Mouse (Mus musculus) layer of hippocampus, postnatal 36 days (tissue): ENCODE measurements around the gene Tenm3. TPM values are rescaled to one million over a fixed set of nuclear protein-coding genes. Genes with fewer than 3 reads are reported as not detected.

ENCODE experiments used
- DNase-seq, 2 experiments: peaks; one replicate each; pipeline ENCODE4 v3.0.0; 2022
- total RNA-seq, 2 experiments: library from RNA; stranded (reverse); gene quantifications; 2 replicates each; pipeline ENCODE4 v1.2.3; 2021

The Tenm3 gene
- total RNA-seq, 2 experiments from 2014 or later, result 75.0 to 76.7 TPM

- DNase-seq, result no peak
Measured at GRCm38 (mm10) chr8:48655381-48656043, 188.2 kb downstream of the Tenm3 start.

DNA sequence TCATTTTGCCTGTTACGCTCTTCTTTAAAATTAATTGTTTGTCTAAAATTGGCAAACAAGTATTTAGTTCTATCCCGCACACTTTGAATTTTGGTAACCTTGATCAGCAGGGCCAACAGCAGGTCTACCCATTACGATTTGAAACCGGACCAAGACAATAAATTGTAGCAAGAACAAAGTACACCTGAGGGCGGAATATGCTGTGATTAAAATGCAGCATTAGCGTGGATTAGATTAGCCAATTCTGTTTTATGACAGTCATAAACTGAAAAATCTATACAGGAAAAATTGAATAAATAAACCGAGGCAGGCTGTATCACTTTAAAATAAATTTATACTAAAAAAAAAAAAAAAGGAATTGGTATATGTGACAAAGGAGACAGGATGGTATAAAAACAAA, 193.9 kb downstream of the Tenm3 start:
- no peak for DNase-seq

- DNase-seq, result no peak
Measured at GRCm38 (mm10) chr8:48649415-48649814, 194.3 kb downstream of the Tenm3 start.

DNA sequence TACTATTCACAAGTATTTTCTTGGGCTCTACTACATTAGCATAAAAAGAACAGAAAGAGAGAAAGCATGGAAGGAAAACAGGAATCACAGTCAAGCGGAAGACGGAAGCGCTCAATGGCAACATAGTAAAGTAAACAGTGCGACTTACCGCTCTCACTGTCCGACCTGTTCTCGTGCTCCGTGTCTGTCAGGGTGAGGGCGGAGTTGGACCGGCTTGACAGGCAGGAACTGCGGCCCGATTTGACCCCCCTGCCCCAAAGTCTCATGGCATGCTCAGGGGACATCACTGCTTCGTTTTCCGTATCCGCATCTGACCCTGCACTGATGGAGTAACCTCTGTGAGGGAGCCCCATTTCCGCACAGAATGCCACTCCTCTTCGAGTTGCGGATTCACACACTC, 197.6 kb downstream of the Tenm3 start:
- DNase-seq, result no peak

DNA sequence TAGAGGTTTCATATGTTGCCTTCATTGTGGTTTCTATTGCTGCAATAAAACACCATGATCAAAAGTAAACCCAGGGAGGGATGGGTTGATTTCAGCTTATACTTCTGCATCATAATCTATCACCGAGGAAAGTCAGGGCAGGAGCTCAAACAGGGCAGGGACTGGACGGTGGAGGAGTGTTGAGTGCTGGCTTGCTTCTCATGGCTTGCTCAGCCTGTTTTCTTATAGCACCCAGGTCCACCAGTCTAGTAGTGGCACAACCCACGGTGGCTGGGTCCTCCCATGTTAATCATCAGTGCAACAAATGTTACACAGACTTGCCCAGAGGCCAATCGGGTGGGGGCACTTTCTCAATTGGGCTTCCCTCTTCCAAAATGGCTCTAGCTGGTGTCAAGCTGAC, 205.6 kb downstream of the Tenm3 start:
- no peak for DNase-seq

- DNase-seq, result no peak
Measured at GRCm38 (mm10) chr8:48636979-48637378, 206.8 kb downstream of the Tenm3 start.

DNA sequence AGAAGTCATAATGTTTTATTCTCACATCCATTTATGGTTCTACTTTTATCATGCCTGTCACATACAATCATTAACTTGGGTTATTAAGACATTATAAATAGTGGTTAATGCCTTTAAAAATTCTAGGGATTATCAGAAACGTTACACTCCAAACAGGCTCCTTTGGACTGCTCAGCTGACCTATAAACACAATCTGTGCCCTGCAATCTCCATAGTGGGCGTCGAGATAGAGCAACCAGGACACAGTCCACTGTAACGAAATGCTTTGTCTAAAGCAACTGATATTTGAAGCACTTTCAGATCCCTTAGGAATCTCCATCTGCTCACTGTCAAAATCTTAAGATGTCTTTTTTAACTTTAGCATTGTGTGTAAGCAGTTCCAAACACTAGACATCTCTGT, 207.9 kb downstream of the Tenm3 start:
- DNase-seq, result no peak

- DNase-seq, result no peak
Measured at GRCm38 (mm10) chr8:48633426-48633825, 210.3 kb downstream of the Tenm3 start.

DNA sequence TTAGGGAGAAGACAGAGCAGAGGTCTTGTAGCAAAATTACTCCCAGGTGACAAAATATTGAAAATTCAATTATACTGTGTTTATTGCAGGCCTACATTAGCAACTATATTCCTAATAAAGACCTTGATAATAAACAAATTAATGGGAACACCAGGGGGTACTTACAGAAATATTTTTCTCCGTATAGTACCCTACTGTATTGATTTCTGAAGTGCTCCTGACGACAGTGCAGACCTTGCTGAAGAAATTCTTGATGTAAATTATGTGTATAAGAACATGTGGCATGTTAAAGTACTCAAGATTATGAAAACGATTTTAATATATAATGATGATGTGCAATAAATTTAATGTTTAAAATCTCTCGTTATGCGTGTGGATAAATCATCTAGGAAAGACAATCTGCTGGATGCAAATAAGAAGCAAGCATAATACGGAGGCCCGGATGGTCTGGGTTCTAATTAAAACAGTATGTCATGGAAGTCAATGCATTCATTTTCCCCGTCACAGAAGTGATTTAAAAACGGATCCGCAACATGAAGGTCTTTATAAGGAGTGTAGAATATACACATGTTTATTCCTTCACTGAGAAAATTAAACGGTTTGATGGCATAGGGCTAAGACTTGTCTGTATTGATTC, 221.1 kb downstream of the Tenm3 start:
- no peak for DNase-seq

GRCm38 (mm10) chr8:48615088-48615487, 228.7 kb downstream of the Tenm3 start:
- no peak for DNase-seq

DNA sequence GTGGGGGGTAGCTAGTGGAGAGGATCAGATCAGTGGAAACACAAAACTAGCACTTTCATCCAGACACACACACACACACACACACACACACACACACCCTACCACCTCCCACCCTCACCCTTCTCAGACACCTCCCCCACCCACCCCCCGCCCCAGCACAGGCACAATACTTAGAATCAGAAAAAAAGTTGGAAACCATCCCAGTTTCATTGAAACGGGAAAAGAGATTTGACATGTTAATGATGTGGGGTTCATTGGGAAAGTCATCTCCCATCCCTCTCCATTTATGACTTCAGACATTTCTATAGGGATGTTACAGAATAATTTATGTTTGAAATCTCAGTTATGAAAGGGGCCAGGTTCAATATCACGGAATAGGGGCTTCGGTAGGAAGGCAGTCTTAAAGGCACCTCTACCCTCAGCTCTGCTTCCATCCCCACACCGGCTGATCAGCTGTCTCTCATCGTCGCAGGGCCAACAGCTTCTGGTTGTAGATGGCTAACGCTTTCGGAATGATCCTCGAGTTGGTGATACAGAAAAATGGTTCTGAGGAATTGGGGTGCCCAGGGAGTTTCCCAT, 231.7 kb downstream of the Tenm3 start:
- DNase-seq, result no peak

- no peak for DNase-seq
Measured at GRCm38 (mm10) chr8:48611126-48611525, 232.6 kb downstream of the Tenm3 start.

- DNase-seq, result no peak
Measured at GRCm38 (mm10) chr8:48610316-48610715, 233.4 kb downstream of the Tenm3 start.

GRCm38 (mm10) chr8:48609684-48610083, 234.1 kb downstream of the Tenm3 start:
- no peak for DNase-seq

- no peak for DNase-seq
Measured at GRCm38 (mm10) chr8:48604190-48604897, 239.4 kb downstream of the Tenm3 start.

DNA sequence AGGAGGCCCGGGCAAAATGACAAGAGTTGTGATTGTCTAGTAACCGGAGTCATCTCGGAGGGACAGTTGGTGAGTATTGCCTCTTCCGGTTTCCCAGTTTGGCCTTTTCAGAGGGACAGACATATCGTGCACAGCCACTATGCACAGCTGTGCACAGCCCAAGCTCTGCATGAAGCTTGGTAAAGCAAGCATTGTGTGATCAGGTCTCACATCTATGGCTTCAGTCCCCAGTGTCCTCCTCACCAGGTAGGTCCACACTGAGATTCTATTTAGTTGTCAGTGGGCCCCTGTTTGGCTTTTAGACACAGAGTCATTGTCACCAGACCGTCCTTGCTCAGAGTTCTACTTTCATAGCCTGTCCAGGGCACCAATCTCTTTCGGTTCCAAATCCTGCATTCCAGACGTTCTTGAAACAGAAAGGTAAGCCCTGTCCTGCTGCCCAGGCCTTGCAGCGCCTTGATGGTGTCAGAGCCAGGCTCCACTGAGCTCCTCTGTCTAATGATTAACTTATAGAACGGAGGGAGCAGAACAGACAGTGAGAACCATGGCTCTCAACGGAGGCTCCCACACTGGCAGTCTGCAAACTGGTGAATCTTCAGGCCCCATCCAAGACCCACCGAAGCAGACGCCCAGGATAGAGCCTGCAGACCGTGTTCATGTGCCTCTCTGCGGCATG, 240.4 kb downstream of the Tenm3 start:
- DNase-seq, result no peak

GRCm38 (mm10) chr8:48601621-48602020, 242.1 kb downstream of the Tenm3 start:
- DNase-seq, result no peak

- DNase-seq, result no peak
Measured at GRCm38 (mm10) chr8:48599028-48599427, 244.7 kb downstream of the Tenm3 start.

- DNase-seq, result no peak
Measured at GRCm38 (mm10) chr8:48596332-48596731, 247.4 kb downstream of the Tenm3 start.

DNA sequence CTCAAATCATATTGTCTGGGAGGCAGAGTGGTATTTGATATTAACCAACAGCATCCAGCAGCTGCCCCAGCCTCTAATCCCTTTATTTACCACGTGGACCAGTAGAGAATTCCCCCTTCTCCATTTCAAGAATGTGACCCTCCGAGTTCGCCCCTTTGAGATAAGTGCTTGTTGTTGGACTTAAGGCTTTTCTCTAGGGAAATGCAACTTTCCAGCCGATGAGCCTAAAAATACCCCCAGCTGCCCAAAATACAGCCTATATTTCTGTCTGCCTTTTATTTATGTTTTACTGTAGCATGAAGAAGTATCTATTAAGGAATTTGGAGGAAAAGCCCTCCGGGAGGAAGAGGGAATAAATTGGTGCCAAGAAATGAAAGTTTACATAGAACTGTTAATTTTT, 251.9 kb downstream of the Tenm3 start:
- no peak for DNase-seq

GRCm38 (mm10) chr8:48579732-48580131, 264.0 kb downstream of the Tenm3 start:
- DNase-seq, result no peak

GRCm38 (mm10) chr8:48579144-48579543, 264.6 kb downstream of the Tenm3 start:
- no peak for DNase-seq

- no peak for DNase-seq
Measured at GRCm38 (mm10) chr8:48572941-48573340, 270.8 kb downstream of the Tenm3 start.
